Mouse (Mus musculus): ENCODE results near the gene Nlrp4f. TPM values are rescaled to one million over a fixed set of nuclear protein-coding genes. Genes with fewer than 3 reads are reported as not detected.
A peak's percentile ranks its signal among the peaks of the same experiment; 100 is the strongest.

The Nlrp4f gene
- polyA plus RNA-seq (2015; fragmentation: Nextera tagmentation; extraction: Ambion mirVana) = not detected in 2 replicates

- no peak within 1 kb of the TSS for H3K4me3 ChIP-seq (replicated peaks)
Observed at GRCm38 (mm10) chr13:65205877-65206276, at the start of gene Nlrp4f. Gene Nlrp4f (minus strand): TSS chr13:65205977.

DNA sequence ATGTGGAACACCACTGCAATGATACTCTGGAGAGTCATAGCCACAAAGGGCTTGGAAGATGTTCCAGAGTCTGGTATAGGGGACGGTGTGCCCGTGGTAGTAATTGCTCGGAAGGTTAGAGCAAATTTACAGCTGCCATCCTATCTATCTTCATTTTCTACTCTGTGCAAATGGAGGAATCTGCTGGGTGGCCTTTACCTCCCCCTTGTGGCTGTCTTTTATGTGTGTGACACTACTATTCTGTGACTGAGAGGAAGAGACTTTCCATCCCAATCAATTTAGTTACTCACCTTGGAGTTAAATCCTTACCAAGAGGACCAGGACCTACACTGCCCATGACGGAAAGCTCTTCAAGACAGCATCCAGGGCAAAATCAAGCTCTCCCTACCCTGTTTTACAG, 37.5 kb upstream of the Nlrp4f start:
- Histone ChIP-seq H3K36me3 (peaks cover 22% of the 10 kb centered on the region), H3K4me1 (replicated peaks) (peaks cover 25% of the 10 kb centered on the region), H3K4me2 (peak overlapping the region; percentile 94; the same call in 1 of the 2 replicates), H3K4me3 (replicated peaks) (0 out of 2 replicates have a peak overlapping the region, but pooled peaks have one; percentile 79), H3K9ac (no peak overlapping the region), H3K9me3 (replicated peaks) (0 out of 2 replicates have a peak, but pooled peaks cover 8% of the 10 kb centered on the region), H3K27me3 (no peaks in the 10 kb centered on the region), H3K27ac (no peak overlapping the region)
- WGBS (ENCODE audit: insufficient replicate concordance) = 76% methylated on average over 4 of the region's 4 CpGs
- ATAC-seq (ENCODE audit: low read depth) (no peak), DNase-seq (no peak)

More at GRCm38 (mm10) chr13:65205877-65206276, at the start of gene Nlrp4f:
- ATAC-seq (ENCODE audit: low read depth) = no peak
- no peak within 1 kb of the TSS for H3K9ac ChIP-seq
- H3K4me2 ChIP-seq = no peak within 1 kb of the TSS
- no peak for DNase-seq
- no peaks in the 10 kb centered on the region for H3K4me1 ChIP-seq (replicated peaks)
- H3K27me3 ChIP-seq = no peaks in the 10 kb centered on the region
- WGBS (ENCODE audit: insufficient replicate concordance) = 59% methylated on average over 10 of the region's 10 CpGs
- H3K9me3 ChIP-seq (replicated peaks) = no peaks in the 10 kb centered on the region
- H3K36me3 ChIP-seq = no peaks in the 10 kb centered on the region
- no peak within 1 kb of the TSS for H3K27ac ChIP-seq

GRCm38 (mm10) chr13:65242319-65242787, 36.6 kb upstream of the Nlrp4f start:
- DNase-seq (no peak), ATAC-seq (ENCODE audit: low read depth) (no peak)
- Histone ChIP-seq H3K27me3 (no peaks in the 10 kb centered on the region), H3K9me3 (replicated peaks) (0 out of 2 replicates have a peak, but pooled peaks cover 8% of the 10 kb centered on the region), H3K4me3 (replicated peaks) (peak overlapping the region; percentile 79), H3K4me2 (peak overlapping the region; percentile 94), H3K4me1 (replicated peaks) (peaks cover 25% of the 10 kb centered on the region), H3K27ac (no peak overlapping the region), H3K9ac (peak overlapping the region; percentile 80), H3K36me3 (peaks cover 14% of the 10 kb centered on the region)
- 24% methylated on average over 27 of the region's 27 CpGs for WGBS (ENCODE audit: insufficient replicate concordance)

- ATAC-seq (ENCODE audit: low read depth) (peak; percentile 16), DNase-seq (peak; percentile 31)
- H3K4me1 ChIP-seq (replicated peaks) = peaks cover 25% of the 10 kb centered on the region
- H3K27ac ChIP-seq = peak overlapping the region; percentile 86
- peak overlapping the region; percentile 80 for H3K9ac ChIP-seq
- peak overlapping the region; percentile 94 for H3K4me2 ChIP-seq
- WGBS (ENCODE audit: insufficient replicate concordance) = under 1% methylated on average over 49 of the region's 51 CpGs
- H3K9me3 ChIP-seq (replicated peaks) = 0 out of 2 replicates have a peak, but pooled peaks cover 8% of the 10 kb centered on the region
- peaks cover 12% of the 10 kb centered on the region for H3K36me3 ChIP-seq
- no peaks in the 10 kb centered on the region for H3K27me3 ChIP-seq
- H3K4me3 ChIP-seq (replicated peaks) = peak overlapping the region; percentile 79
Observed at GRCm38 (mm10) chr13:65241627-65242318, 36.0 kb upstream of the Nlrp4f start.

- H3K9me3 ChIP-seq (replicated peaks) = 0 out of 2 replicates have a peak, but pooled peaks cover 7% of the 10 kb centered on the region
- H3K27ac ChIP-seq = peak overlapping the region; percentile 86
- DNase-seq = peak; percentile 83
- under 1% methylated on average over 45 of the region's 45 CpGs for WGBS (ENCODE audit: insufficient replicate concordance)
- H3K4me2 ChIP-seq = peak overlapping the region; percentile 94
- H3K36me3 ChIP-seq = peaks cover 11% of the 10 kb centered on the region
- no peaks in the 10 kb centered on the region for H3K27me3 ChIP-seq
- H3K9ac ChIP-seq = peak overlapping the region; percentile 80
- peak; percentile 76 for ATAC-seq (ENCODE audit: low read depth)
- peaks cover 25% of the 10 kb centered on the region for H3K4me1 ChIP-seq (replicated peaks)
- H3K4me3 ChIP-seq (replicated peaks) = peak overlapping the region; percentile 79
Observed at GRCm38 (mm10) chr13:65241099-65241626, 35.4 kb upstream of the Nlrp4f start.

GRCm38 (mm10) chr13:65240509-65241098, 34.8 kb upstream of the Nlrp4f start:
- Histone ChIP-seq H3K36me3 (peaks cover 5% of the 10 kb centered on the region), H3K9me3 (replicated peaks) (0 out of 2 replicates have a peak, but pooled peaks cover under 1% of the 10 kb centered on the region), H3K4me1 (replicated peaks) (peaks cover 25% of the 10 kb centered on the region), H3K4me2 (peak overlapping the region; percentile 94), H3K9ac (peak overlapping the region; percentile 80), H3K27me3 (no peaks in the 10 kb centered on the region), H3K27ac (peak overlapping the region; percentile 86), H3K4me3 (replicated peaks) (peak overlapping the region; percentile 79)
- DNase-seq (peak; percentile 93), ATAC-seq (ENCODE audit: low read depth) (peak; percentile 88)
- WGBS (ENCODE audit: insufficient replicate concordance) = under 1% methylated on average over 28 of the region's 28 CpGs

GRCm38 (mm10) chr13:65237211-65237610, 31.4 kb upstream of the Nlrp4f start:
- H3K9ac ChIP-seq = no peak overlapping the region
- H3K4me1 ChIP-seq (replicated peaks) = peaks cover 12% of the 10 kb centered on the region
- no peak overlapping the region for H3K27ac ChIP-seq
- 51% methylated on average over 9 of the region's 9 CpGs for WGBS (ENCODE audit: insufficient replicate concordance)
- H3K9me3 ChIP-seq (replicated peaks) = no peaks in the 10 kb centered on the region
- no peaks in the 10 kb centered on the region for H3K27me3 ChIP-seq
- H3K4me2 ChIP-seq = no peak overlapping the region
- ATAC-seq (ENCODE audit: low read depth) (no peak), DNase-seq (no peak)
- H3K36me3 ChIP-seq = no peaks in the 10 kb centered on the region
- no peak overlapping the region for H3K4me3 ChIP-seq (replicated peaks)

- H3K9me3 ChIP-seq (replicated peaks) = no peaks in the 10 kb centered on the region
Observed at GRCm38 (mm10) chr13:65226657-65227056, 20.9 kb upstream of the Nlrp4f start.

DNA sequence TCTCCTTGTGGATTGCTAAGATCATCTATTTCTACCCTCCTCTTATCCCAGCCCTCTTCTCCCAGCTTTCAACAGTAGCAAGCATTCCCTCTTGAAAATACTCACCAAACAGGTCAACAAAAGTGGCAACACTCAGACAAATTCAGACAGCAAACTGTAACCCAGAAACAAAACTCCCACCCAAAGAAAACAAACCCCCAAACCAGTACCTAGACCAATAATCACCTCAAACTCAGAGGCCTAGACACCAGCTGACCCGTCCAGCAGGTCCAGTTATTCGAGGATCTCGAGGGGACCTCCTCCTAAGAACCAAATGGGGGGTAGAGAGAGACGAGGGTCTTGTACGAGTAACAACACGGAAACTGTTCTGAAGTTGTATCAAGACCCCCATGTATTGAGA, 20.2 kb upstream of the Nlrp4f start:
- Histone ChIP-seq H3K9me3 (replicated peaks) (no peaks in the 10 kb centered on the region), H3K36me3 (no peaks in the 10 kb centered on the region), H3K4me2 (no peak overlapping the region), H3K27me3 (no peaks in the 10 kb centered on the region), H3K4me1 (replicated peaks) (no peaks in the 10 kb centered on the region), H3K9ac (no peak overlapping the region), H3K4me3 (replicated peaks) (no peak overlapping the region), H3K27ac (no peak overlapping the region)
- 31% methylated on average over 6 of the region's 6 CpGs for WGBS (ENCODE audit: insufficient replicate concordance)
- ATAC-seq (ENCODE audit: low read depth) (no peak), DNase-seq (no peak)

More at GRCm38 (mm10) chr13:65226657-65227056, 20.9 kb upstream of the Nlrp4f start:
- Histone ChIP-seq H3K27ac (no peak overlapping the region), H3K4me1 (replicated peaks) (no peaks in the 10 kb centered on the region), H3K4me3 (replicated peaks) (no peak overlapping the region), H3K4me2 (no peak overlapping the region), H3K9ac (no peak overlapping the region), H3K36me3 (no peaks in the 10 kb centered on the region), H3K27me3 (no peaks in the 10 kb centered on the region)
- DNase-seq = no peak
- WGBS (ENCODE audit: insufficient replicate concordance) = 60% methylated on average over 2 of the region's 2 CpGs
- ATAC-seq (ENCODE audit: low read depth) = no peak

- Histone ChIP-seq H3K4me3 (replicated peaks) (no peak overlapping the region), H3K4me1 (replicated peaks) (no peaks in the 10 kb centered on the region), H3K9me3 (replicated peaks) (no peaks in the 10 kb centered on the region), H3K36me3 (no peaks in the 10 kb centered on the region), H3K27me3 (no peaks in the 10 kb centered on the region), H3K27ac (no peak overlapping the region), H3K9ac (no peak overlapping the region), H3K4me2 (no peak overlapping the region)
- ATAC-seq (ENCODE audit: low read depth) = no peak
- no peak for DNase-seq
- WGBS (ENCODE audit: insufficient replicate concordance) = 50% methylated on average over 1 of the region's 1 CpGs
Observed at GRCm38 (mm10) chr13:65200667-65201066, 5.1 kb downstream of the Nlrp4f start.

DNA sequence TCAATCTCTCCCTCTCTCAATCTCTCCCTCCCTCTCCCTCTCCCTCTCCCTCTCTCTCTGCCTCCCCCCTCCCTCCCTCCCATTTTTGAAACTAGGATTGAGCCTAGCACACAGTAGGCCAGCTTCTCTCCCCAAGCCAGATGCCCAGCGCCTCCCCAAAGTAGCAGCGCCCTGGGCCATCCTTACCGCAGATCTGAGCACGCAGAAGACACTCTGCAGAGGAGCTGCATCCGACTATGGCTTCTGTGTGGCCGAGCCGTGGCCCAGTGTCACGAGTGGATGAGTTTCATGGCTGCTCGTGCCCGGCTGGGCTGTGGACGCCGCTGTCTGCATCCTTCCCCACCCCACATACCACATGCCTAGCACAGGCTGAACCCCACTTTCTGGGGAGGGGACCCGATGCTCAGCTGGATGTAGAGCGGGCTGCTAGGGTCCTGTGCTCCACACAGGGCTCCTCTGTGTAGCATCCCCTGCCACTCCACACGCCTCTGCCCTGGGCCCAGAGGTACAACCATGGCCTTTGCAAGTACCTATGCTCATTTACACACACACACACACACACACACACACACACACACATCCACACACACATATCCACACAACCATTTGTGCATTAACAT, 29.2 kb downstream of the Nlrp4f start:
- Histone ChIP-seq H3K4me3 (replicated peaks) (no peak overlapping the region), H3K9ac (no peak overlapping the region), H3K4me1 (replicated peaks) (peaks cover 5% of the 10 kb centered on the region; the same call in 1 of the 2 replicates), H3K4me2 (no peak overlapping the region), H3K27me3 (0 out of 2 replicates have a peak, but pooled peaks cover 4% of the 10 kb centered on the region), H3K36me3 (no peaks in the 10 kb centered on the region), H3K27ac (no peak overlapping the region), H3K9me3 (replicated peaks) (no peaks in the 10 kb centered on the region)
- 43% methylated on average over 15 of the region's 15 CpGs for WGBS (ENCODE audit: insufficient replicate concordance)
- ATAC-seq (ENCODE audit: low read depth) (0 out of 2 replicates have a peak, but pooled peaks have one; percentile 10), DNase-seq (no peak)

Measured in liver, embryonic 13.5 days (tissue).